Mouse (Mus musculus) liver, embryonic 12.5 days (tissue): Measurements from ENCODE around the gene Map3k21. TPM values are rescaled to one million over a fixed set of nuclear protein-coding genes. Genes with fewer than 3 reads are reported as not detected.

Experiments
- ATAC-seq: fragments of 200-750 bp; cut with Nextera tagmentation; 2 replicates; pipeline ENCODE4 v1.8.0; 2017; ENCODE audit warnings: moderate number of reproducible peaks, mild to moderate bottlenecking, moderate library complexity
- H3K27ac ChIP-seq: fragments of 300-500 bp; sonication (generic); 2 replicates; pipeline ENCODE4 v1.5.1; 2016; ENCODE audit warnings: mild to moderate bottlenecking
- H3K27me3 ChIP-seq: fragments of 300-500 bp; sonication (generic); replicated peaks from 2 replicates; pipeline ENCODE4 v1.6.1; 2016; ENCODE audit warnings: mild to moderate bottlenecking, moderate library complexity
- H3K36me3 ChIP-seq: fragments of 300-500 bp; sonication (generic); 2 replicates; pipeline ENCODE4 v1.6.1; 2016; ENCODE audit warnings: mild to moderate bottlenecking, moderate library complexity
- H3K4me1 ChIP-seq: fragments of 300-500 bp; sonication (generic); 2 replicates; pipeline ENCODE4 v1.6.1; 2016
- H3K4me2 ChIP-seq: fragments of 300-500 bp; sonication (generic); 2 replicates; pipeline ENCODE4 v1.6.1; 2016; ENCODE audit warnings: mild to moderate bottlenecking, moderate library complexity
- H3K4me3 ChIP-seq: fragments of 300-500 bp; sonication (generic); 2 replicates; pipeline ENCODE4 v1.5.1; 2016; ENCODE audit warnings: mild to moderate bottlenecking, moderate library complexity
- H3K9ac ChIP-seq: fragments of 300-500 bp; sonication (generic); 2 replicates; pipeline ENCODE4 v1.6.1; 2016; ENCODE audit warnings: mild to moderate bottlenecking, moderate library complexity
- H3K9me3 ChIP-seq: fragments of 300-500 bp; sonication (generic); replicated peaks from 2 replicates; pipeline ENCODE4 v1.6.1; 2016; ENCODE audit warnings: mild to moderate bottlenecking, moderate library complexity
- WGBS: fragments of 180-500 bp; shearing (Covaris S2); methylation state at CpG from one replicate; pipeline ENCODE4 v1.1.7; 2016; ENCODE audit not compliant: insufficient replicate concordance; 5-methylcytosine and 5-hydroxymethylcytosine counted together
- polyA plus RNA-seq: library from polyadenylated mRNA; unstranded; fragments of >200 nt; fragmentation: Nextera tagmentation; extraction: Ambion mirVana; gene quantifications from 2 replicates; pipeline ENCODE4 v1.2.1, GENCODE M21; 2016

The Map3k21 gene
- polyA plus RNA-seq, 1 experiment from 2014 or later = 0.07 TPM

DNA sequence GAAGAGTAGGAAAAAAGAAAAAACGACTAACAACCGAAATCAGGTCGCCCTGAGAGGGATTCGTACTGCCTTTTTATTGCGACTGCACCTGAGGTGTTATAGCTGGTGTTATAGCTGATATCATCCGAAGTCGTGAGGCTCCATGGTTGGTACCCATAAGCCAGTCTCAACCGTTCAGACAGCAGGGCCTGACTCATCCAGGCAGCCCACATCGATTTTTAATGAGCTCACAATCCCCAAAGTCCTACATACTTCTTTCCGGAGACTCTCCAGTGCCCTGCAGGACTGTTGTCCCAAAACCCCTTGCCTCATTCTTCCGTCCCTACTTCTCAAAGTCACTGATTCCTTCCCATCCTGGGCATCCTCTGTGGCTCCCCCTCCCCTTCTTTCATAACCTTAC is 12.9 kb upstream of the Map3k21 start:
- 55% methylated on average over 11 of the region's 11 CpGs for WGBS
- H3K4me2 ChIP-seq = no peak overlapping the region
- no peak for ATAC-seq

DNA sequence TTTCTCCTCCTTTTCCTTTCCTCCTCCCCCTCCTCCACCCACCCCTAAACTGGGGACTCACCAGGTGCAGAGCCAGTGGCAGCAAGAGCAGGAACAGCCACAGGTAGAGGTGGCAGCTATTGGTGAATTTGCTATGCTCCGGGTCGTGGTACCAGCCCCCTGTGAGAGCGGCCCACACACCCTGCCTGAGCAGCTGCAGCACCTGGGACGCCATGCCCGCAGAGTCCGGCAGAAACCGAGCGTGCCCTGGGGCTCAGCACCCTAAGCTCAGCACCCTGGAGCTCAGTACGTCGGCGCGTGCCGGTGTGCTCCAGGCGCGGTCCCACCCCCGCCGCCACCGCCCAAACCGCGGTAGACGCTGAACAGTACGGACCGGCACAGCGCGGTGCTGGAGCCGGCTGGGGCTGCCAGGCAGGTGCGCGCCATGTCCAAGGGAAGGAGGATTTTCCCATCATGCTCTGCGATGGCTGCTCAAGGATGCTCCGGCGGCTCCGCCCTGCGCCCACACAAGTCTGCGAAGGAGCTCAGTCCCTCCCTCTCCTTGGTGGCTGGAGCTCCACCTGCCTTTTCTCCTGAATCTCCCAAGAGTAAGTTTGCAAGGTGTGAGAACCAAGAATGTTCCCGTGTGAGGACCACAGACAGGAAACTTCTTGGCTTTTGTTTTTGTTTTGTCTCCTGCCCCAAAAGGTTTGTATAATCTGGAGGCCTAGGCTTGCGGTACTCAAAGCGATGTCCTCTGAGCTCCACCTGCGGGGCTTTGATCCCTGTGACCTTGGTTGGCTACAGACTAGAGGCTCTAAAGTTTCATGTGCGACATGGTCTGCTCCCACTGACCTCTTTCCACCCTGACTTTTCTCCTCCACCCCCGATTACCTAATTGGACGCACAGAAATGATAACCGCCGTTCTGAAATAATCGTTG is 12.1 kb upstream of the Map3k21 start, which contains the start of gene Pcnx2:
TSS of gene Pcnx2 (minus strand) at position 450 of the 921 bp plus-strand sequence.
- H3K9ac ChIP-seq = no peak within 1 kb of the TSS
- H3K36me3 ChIP-seq = no peaks in the 10 kb centered on the region
- H3K27ac ChIP-seq = no peak within 1 kb of the TSS
- 10% methylated on average over 41 of the region's 44 CpGs for WGBS
- H3K4me1 ChIP-seq = peaks cover 11% of the 10 kb centered on the region; the same call in 1 of the 2 replicates
- no peak within 1 kb of the TSS for H3K4me3 ChIP-seq
- H3K27me3 ChIP-seq = peaks cover 47% of the 10 kb centered on the region
- no peaks in the 10 kb centered on the region for H3K9me3 ChIP-seq
- peak within 1 kb of the TSS; percentile 37 for H3K4me2 ChIP-seq
- ATAC-seq = peak; percentile 47; the same call in 1 of the 2 replicates

More for the DNA sequence above, 12.9 kb upstream of the Map3k21 start:
- no peaks in the 10 kb centered on the region for H3K9me3 ChIP-seq
- H3K27me3 ChIP-seq = peaks cover 47% of the 10 kb centered on the region
- no peak overlapping the region for H3K27ac ChIP-seq
- H3K4me3 ChIP-seq = no peak overlapping the region
- no peak overlapping the region for H3K9ac ChIP-seq
- no peaks in the 10 kb centered on the region for H3K36me3 ChIP-seq
- H3K4me1 ChIP-seq = peaks cover 11% of the 10 kb centered on the region; the same call in 1 of the 2 replicates

DNA sequence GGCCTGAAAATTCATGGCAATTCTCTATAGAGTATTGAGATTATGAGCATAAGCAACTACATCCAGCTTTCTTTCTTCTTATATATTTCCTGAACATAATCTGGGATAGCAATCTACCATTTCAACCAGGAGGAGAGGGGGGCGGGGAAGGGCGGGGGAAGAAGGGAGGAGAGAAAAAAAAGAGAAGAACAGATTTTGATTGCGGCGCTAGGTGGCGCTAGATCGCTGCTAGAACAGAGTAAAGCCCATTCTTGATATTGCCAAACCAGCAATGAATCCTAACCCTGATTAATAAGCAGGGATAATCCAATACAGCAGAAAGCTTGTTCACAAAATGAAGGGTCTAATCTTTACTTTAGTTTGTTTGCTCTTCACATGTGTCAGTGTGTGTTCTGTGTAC is 11.4 kb upstream of the Map3k21 start:
- Histone ChIP-seq H3K4me1 (peaks cover 11% of the 10 kb centered on the region; the same call in 1 of the 2 replicates), H3K4me3 (no peak overlapping the region), H3K27ac (no peak overlapping the region), H3K27me3 (peaks cover 47% of the 10 kb centered on the region), H3K9me3 (no peaks in the 10 kb centered on the region), H3K36me3 (no peaks in the 10 kb centered on the region), H3K9ac (no peak overlapping the region), H3K4me2 (no peak overlapping the region)
- WGBS = 0% methylated on average over 6 of the region's 6 CpGs
- ATAC-seq = no peak

DNA sequence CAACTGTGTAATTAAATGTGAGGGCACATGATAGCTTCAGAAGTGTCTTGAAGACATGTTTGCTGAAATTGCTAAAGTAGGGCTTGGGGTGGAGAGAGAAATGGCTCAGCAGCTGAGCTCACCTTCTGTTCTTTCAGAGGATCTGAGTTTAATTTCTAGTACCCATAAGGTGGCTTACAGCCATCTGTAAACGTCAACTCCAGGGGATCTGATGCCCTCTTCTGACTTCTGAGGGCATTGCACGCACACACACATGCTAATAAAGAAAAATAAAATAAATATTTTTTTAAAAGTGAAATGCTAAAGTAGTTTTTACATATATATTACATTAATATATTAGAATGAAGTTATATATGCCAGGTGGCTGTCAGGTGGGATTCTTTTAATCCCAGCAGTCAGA is 9.1 kb upstream of the Map3k21 start:
- peaks cover 37% of the 10 kb centered on the region for H3K27me3 ChIP-seq
- no peak overlapping the region for H3K4me3 ChIP-seq
- 14% methylated on average over 2 of the region's 2 CpGs for WGBS
- H3K9me3 ChIP-seq = no peaks in the 10 kb centered on the region
- H3K27ac ChIP-seq = no peak overlapping the region
- H3K36me3 ChIP-seq = no peaks in the 10 kb centered on the region
- ATAC-seq = no peak
- H3K4me2 ChIP-seq = no peak overlapping the region
- peaks cover 11% of the 10 kb centered on the region; the same call in 1 of the 2 replicates for H3K4me1 ChIP-seq
- no peak overlapping the region for H3K9ac ChIP-seq

DNA sequence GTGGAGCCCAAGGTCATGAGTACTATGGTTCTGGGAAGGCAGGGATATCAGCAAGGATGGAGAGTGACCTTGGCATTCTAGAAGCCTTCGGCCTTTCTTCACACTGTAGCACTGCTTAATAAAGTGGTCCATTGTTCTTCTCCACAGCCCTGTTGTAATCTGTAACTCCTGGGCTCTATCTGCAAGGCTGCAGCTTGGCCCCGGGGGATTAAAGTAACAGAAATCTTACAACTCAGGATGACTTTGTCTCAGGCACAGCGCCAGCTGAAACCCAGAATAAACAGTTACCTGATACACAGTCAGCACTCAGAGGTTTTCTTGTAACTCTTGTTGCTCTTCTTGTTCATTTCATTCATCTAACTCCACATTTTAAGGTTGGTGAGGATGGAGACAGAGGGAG is 7.7 kb upstream of the Map3k21 start:
- H3K4me3 ChIP-seq = no peak overlapping the region
- WGBS = 50% methylated on average over 3 of the region's 3 CpGs
- H3K9ac ChIP-seq = no peak overlapping the region
- H3K27me3 ChIP-seq = peaks cover 28% of the 10 kb centered on the region
- H3K4me1 ChIP-seq = peaks cover 11% of the 10 kb centered on the region; the same call in 1 of the 2 replicates
- no peak overlapping the region for H3K4me2 ChIP-seq
- no peak overlapping the region for H3K27ac ChIP-seq
- no peaks in the 10 kb centered on the region for H3K36me3 ChIP-seq
- ATAC-seq = no peak
- H3K9me3 ChIP-seq = 0 out of 2 replicates have a peak, but pooled peaks cover 3% of the 10 kb centered on the region

DNA sequence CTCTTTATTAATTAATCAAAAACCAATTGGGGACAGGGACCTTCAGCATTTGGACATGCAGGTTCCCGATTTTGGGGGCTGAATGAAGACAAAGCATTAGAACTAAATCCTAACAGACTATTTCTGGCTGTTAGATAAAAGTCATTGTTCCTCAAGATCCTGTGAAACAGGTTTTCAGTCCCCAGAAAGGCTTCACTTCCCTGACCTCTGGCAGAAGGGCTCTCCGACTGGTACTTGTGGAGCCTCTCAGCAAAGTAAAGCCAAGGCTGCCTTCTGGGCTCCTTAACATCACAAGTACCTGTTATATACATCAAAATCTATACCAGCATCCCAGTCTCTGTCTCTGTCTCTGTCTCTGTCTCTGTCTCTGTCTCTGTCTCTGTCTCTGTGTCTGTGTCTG is 4.9 kb upstream of the Map3k21 start:
- no peak overlapping the region for H3K27ac ChIP-seq
- no peak overlapping the region for H3K4me3 ChIP-seq
- no peak for ATAC-seq
- H3K36me3 ChIP-seq = no peaks in the 10 kb centered on the region
- peaks cover 2% of the 10 kb centered on the region; the same call in 1 of the 2 replicates for H3K4me1 ChIP-seq
- 56% methylated on average over 2 of the region's 2 CpGs for WGBS
- H3K9me3 ChIP-seq = 0 out of 2 replicates have a peak, but pooled peaks cover 3% of the 10 kb centered on the region
- no peak overlapping the region for H3K4me2 ChIP-seq
- peaks cover 40% of the 10 kb centered on the region for H3K27me3 ChIP-seq
- H3K9ac ChIP-seq = no peak overlapping the region

DNA sequence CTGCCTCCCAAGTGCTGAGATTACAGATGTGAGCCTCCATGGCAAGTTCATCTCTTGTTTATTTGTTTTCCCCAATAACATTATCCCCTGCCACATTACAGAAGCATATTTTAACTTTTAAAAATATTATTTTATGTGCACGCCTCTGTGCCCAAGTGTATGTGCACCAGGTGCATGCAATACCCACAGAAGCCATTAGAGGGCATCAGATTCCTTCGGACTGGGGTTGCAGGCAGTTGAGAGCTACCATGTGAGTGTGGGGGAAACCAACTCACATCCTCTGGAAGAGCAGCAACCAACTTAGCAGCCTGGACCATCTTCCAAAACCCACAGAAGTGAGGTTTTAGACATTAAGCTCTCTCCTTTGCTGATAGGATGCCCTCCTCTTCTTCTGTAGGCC is 2.9 kb upstream of the Map3k21 start:
- no peak for ATAC-seq
- Histone ChIP-seq H3K27me3 (peaks cover 60% of the 10 kb centered on the region), H3K4me1 (peaks cover 11% of the 10 kb centered on the region), H3K36me3 (no peaks in the 10 kb centered on the region), H3K4me3 (no peak overlapping the region), H3K9me3 (0 out of 2 replicates have a peak, but pooled peaks cover 3% of the 10 kb centered on the region), H3K4me2 (no peak overlapping the region), H3K27ac (no peak overlapping the region), H3K9ac (no peak overlapping the region)
- WGBS = 57% methylated on average over 2 of the region's 2 CpGs

DNA sequence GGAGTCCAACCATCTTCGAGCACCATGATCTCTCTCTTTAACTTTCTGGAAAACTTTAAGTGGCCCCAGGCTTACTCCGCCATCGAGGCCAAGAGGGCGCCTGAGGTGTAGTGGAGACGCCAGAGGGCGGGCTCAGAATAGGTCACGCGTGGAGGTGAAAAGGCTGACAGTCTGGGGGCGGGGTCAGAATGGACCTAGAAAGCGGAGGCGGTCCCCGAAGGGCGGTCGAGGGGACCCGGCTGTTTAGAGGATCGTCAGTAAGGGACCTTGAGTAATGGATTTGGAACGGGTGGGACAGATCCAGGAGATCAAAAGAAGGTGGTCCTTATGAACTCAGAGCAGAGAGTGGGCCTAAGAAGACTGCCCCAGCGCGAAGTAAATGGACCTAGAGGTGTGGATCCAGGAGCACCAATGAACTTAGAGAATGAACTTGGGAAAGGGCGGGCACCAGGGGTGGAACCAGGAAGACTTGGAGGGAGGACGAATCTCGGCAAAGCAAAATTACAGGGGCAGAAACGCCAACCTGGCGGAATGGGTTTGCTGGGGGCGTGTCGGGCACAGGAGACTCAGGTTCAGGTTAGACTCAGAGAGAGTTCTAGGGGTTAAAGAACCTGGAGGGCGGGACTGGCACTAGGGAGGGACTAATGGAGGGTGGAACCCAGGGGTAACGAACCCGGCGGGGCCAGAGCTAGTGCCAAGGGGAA is 437 bp upstream of the Map3k21 start:
- H3K27ac ChIP-seq = no peak overlapping the region
- H3K4me2 ChIP-seq = peak overlapping the region; percentile 72
- H3K4me1 ChIP-seq = peaks cover 11% of the 10 kb centered on the region
- 4% methylated on average over 30 of the region's 30 CpGs for WGBS
- peak overlapping the region; percentile 49 for H3K4me3 ChIP-seq
- no peak overlapping the region for H3K9ac ChIP-seq
- H3K36me3 ChIP-seq = no peaks in the 10 kb centered on the region
- peaks cover 78% of the 10 kb centered on the region for H3K27me3 ChIP-seq
- 0 out of 2 replicates have a peak, but pooled peaks cover 3% of the 10 kb centered on the region for H3K9me3 ChIP-seq
- peak; percentile 46; the same call in 1 of the 2 replicates for ATAC-seq

DNA sequence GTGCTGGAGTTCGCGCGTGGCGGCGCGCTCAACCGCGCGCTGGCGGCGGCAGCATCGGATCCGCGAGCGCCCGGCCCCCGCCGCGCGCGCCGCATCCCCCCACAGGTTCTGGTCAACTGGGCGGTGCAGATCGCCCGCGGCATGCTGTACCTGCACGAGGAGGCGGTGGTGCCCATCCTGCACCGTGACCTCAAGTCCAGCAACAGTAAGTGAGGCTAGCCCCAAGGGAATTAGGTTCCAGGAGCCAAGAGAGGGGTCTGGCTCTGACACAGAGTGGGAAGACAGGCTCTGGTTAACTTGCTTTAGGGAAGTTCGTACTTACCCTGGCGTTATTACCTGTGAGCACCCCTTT is 955 bp downstream of the Map3k21 start:
- H3K9me3 ChIP-seq = 0 out of 2 replicates have a peak, but pooled peaks cover 3% of the 10 kb centered on the region
- H3K9ac ChIP-seq = no peak overlapping the region
- H3K4me1 ChIP-seq = peaks cover 11% of the 10 kb centered on the region
- peak overlapping the region; percentile 72 for H3K4me2 ChIP-seq
- 2% methylated on average over 31 of the region's 31 CpGs for WGBS
- no peaks in the 10 kb centered on the region for H3K36me3 ChIP-seq
- no peak for ATAC-seq
- H3K27me3 ChIP-seq = peaks cover 81% of the 10 kb centered on the region
- H3K27ac ChIP-seq = no peak overlapping the region
- H3K4me3 ChIP-seq = peak overlapping the region; percentile 49

DNA sequence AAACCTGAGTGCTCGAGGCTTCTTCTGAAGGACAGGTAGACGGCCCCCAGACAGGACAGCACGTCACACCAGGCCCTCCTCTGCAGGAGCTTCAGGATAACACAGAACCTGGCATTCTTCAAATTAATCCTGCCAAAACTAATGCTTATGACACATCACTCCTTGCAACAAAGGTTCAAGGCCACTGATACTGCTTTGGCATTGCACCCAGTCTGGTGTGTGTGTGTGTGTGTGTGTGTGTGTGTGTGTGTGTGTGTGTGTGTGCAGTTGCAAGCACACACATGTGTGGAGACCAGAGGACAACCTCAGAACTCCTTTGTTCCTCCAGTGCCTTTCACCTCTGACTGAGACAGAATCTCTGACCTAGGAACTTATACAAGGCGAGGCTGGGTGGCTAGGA is 3.0 kb downstream of the Map3k21 start:
- 62% methylated on average over 4 of the region's 4 CpGs for WGBS
- peaks cover 11% of the 10 kb centered on the region for H3K4me1 ChIP-seq
- no peaks in the 10 kb centered on the region for H3K9me3 ChIP-seq
- H3K36me3 ChIP-seq = no peaks in the 10 kb centered on the region
- no peak overlapping the region for H3K27ac ChIP-seq
- no peak for ATAC-seq
- no peak overlapping the region for H3K9ac ChIP-seq
- no peak overlapping the region for H3K4me2 ChIP-seq
- no peak overlapping the region for H3K4me3 ChIP-seq
- H3K27me3 ChIP-seq = peaks cover 71% of the 10 kb centered on the region

DNA sequence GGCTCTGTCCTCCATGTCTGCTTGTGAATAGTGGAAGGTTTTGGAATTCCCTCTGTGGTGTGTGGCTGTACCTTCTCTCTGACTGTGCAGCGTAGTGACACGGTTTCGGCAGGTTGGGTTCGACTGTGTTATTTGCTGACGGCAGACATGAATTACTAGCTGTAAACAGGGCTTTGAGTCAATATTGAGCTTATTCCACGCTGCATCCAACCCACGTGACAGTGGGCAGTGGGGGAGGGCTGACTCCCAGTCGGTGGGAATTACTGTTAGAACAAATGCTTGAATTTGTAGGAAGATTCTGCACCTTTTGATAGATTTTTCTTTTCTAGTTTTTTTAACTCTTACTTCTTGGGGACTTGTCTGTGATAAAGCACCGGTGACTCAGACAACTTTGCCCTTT is 4.1 kb downstream of the Map3k21 start:
- Histone ChIP-seq H3K36me3 (no peaks in the 10 kb centered on the region), H3K9ac (no peak overlapping the region), H3K4me1 (peaks cover 11% of the 10 kb centered on the region), H3K27me3 (peaks cover 59% of the 10 kb centered on the region), H3K4me3 (no peak overlapping the region), H3K4me2 (no peak overlapping the region), H3K27ac (no peak overlapping the region), H3K9me3 (no peaks in the 10 kb centered on the region)
- no peak for ATAC-seq
- WGBS = 65% methylated on average over 9 of the region's 9 CpGs

DNA sequence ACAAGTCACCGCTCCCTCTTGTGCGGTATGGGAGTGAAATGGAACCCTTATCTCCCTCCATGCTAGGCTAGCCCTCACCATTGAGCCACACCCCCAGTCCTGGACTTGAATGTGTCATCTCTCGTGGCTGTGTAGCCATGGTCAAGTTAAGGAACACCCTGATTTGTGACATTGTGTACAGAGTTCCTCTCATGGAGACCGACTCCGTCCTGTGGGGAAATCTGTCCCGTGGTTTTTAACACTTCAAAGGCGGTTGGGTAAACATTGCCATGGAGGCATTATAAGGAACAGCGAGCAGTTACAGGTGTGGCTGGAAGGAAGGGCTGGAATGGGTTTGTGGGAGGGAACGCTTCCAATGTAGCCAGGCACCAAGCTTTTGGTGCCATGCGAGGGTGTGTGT is 6.8 kb downstream of the Map3k21 start:
- H3K4me2 ChIP-seq = no peak overlapping the region
- 42% methylated on average over 10 of the region's 10 CpGs for WGBS
- no peak overlapping the region for H3K9ac ChIP-seq
- no peak for ATAC-seq
- peaks cover 37% of the 10 kb centered on the region for H3K27me3 ChIP-seq
- H3K4me1 ChIP-seq = no peaks in the 10 kb centered on the region
- no peaks in the 10 kb centered on the region for H3K36me3 ChIP-seq
- no peaks in the 10 kb centered on the region for H3K9me3 ChIP-seq
- no peak overlapping the region for H3K27ac ChIP-seq
- no peak overlapping the region for H3K4me3 ChIP-seq
